Comparison of ENCODE assay signal across 9 mouse cellular contexts in the genomic region with DNA sequence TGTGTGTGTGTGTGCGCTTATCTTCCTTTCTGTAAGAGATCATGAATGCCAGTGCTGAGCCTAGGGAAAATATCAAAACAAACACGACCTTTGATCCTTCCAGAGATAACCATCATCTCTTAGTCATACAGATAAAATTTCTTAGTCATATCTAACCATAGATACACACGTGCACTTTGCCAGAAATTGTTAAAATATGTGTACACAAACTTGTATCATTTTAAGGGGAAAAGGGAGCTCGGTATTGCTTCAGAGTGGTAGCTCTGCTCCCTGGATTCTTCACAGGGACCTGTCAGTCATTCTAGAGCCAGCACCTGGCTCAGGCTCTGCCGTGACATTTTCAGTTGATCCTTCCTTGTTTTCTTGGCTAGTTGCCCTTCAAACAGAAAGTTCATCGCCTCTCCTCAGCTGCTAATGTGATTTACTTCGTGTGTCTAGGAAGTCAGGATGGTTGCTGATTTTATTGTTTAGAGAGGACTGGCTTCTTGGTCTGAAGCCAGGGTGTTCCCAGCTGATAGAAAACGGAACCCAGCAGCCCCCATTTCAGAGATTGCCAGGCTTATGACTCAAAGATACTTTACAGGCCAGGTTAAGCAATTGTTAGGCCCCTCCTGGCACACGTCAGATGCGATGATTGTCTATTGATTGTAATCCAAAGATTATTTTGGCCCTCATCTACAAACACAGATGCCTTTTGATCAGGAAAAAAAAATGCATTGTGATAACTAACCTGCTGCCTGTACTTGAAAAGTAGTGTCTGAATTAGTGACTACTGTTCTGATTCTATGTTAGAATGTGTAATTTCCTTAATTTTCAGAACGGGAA. TPM values are rescaled to one million over a fixed set of nuclear protein-coding genes. Genes with fewer than 3 reads are reported as not detected.
DNase-seq lines count a peak whose midpoint lies in the region; ATAC-seq lines count a peak whose summit lies in the region.
"Had no signal": no experiment of that assay in that cellular context is flagged by ENCODE, and none has a peak within 500 bp of the region (broad histone marks: within the 10 kb centered on the region; RNA-seq: fewer than 3 reads in every experiment).

No protein-coding gene starts in this region.

- ATAC-seq in hindbrain, embryonic 13.5 days (ENCODE audit: low FRiP score) = no peak
- peak; percentile 44 for ATAC-seq in megakaryocyte, adult 5-6 weeks (ENCODE audit: poor library complexity, severe bottlenecking)

- H3K4me1 ChIP-seq in hindbrain, embryonic 13.5 days (replicated peaks) = peaks cover 43% of the 10 kb centered on the region
- H3K4me1 ChIP-seq in hindbrain, embryonic 10.5 days (replicated peaks) = peaks cover 35% of the 10 kb centered on the region

- H3K4me3 ChIP-seq in hindbrain, embryonic 13.5 days = no peak overlapping the region
- no peak overlapping the region for H3K4me3 ChIP-seq in hindbrain, embryonic 10.5 days

- H3K9me3 ChIP-seq in hindbrain, embryonic 13.5 days = no peaks in the 10 kb centered on the region
- no peaks in the 10 kb centered on the region for H3K9me3 ChIP-seq in hindbrain, embryonic 10.5 days
- H3K9me3 ChIP-seq: G1E had no signal

- H3K27ac ChIP-seq in hindbrain, embryonic 13.5 days = 0 out of 2 replicates have a peak overlapping the region, but pooled peaks have one; percentile 31
- no peak overlapping the region for H3K27ac ChIP-seq in hindbrain, embryonic 10.5 days

- no peak for DNase-seq in hindbrain, embryonic 10.5 days (ENCODE audit: low spot score)
- DNase-seq in adrenal gland, postnatal 10 days = peak; percentile 48
- DNase-seq in gonadal fat pad, adult 2 months (ENCODE audit: low read depth) = peak; percentile 71
- DNase-seq in kidney, adult 18-20 months = peak; percentile 48
- DNase-seq in layer of hippocampus, adult 11-12 months (ENCODE audit: low spot score) = no peak
- DNase-seq in layer of hippocampus, adult 9-10 months (ENCODE audit: low spot score) = no peak

- 59% methylated on average over 11 of the region's 11 CpGs for WGBS in hindbrain, embryonic 13.5 days
- WGBS in hindbrain, embryonic 10.5 days = 64% methylated on average over 11 of the region's 11 CpGs

- H3K36me3 ChIP-seq in hindbrain, embryonic 13.5 days = no peaks in the 10 kb centered on the region
- H3K36me3 ChIP-seq in hindbrain, embryonic 10.5 days = no peaks in the 10 kb centered on the region
- H3K36me3 ChIP-seq: G1E had no signal

- no peak overlapping the region for H3K9ac ChIP-seq in hindbrain, embryonic 13.5 days

- no peaks in the 10 kb centered on the region for H3K27me3 ChIP-seq in hindbrain, embryonic 13.5 days
- H3K27me3 ChIP-seq in hindbrain, embryonic 10.5 days (ENCODE audit: insufficient read depth, poor library complexity, severe bottlenecking) = no peaks in the 10 kb centered on the region

- no peak overlapping the region for H3K4me2 ChIP-seq in hindbrain, embryonic 13.5 days

RNA-seq across cellular contexts. Expression of a gene that starts 49.6 kb away (rescaled TPM):
- polyA plus RNA-seq in hindbrain, embryonic 13.5 days (2015; fragmentation: Nextera tagmentation; extraction: Ambion mirVana) = 28.5 and 29.4 TPM in 2 replicates
- polyA plus RNA-seq in hindbrain, embryonic 10.5 days (2016; fragmentation: Nextera tagmentation; extraction: Ambion mirVana) = 9.5 and 13.4 TPM in 2 replicates
- total RNA-seq in adrenal gland, postnatal 10 days (2021) = 10 to 100 TPM in 1 of 2 experiments, 1 to 10 TPM in 1; 9.4 to 16.0 TPM
- 1.7 and 1.8 TPM in 2 replicates for polyA plus RNA-seq in gonadal fat pad, adult 2 months (2012; rRNA removed)
- total RNA-seq in megakaryocyte, adult 5-6 weeks (2015) = 3.3 and 3.6 TPM in 2 replicates
- total RNA-seq in megakaryocyte, adult 5-6 weeks (2017) = 0.99 and 1.2 TPM in 2 replicates
- polyA plus RNA-seq: G1E had no signal

Comparison
In these comparisons a context has a peak if more than half of its experiments do, and no peak if none do; other contexts are left out.
1. DNase-seq: peak in adrenal gland, postnatal 10 days (single experiment), gonadal fat pad, adult 2 months (single experiment) and kidney, adult 18-20 months (single experiment); none in hindbrain, embryonic 10.5 days (single experiment), layer of hippocampus, adult 11-12 months (single experiment) and layer of hippocampus, adult 9-10 months (single experiment).